Mouse (Mus musculus) MEL (cell line): Measurements from ENCODE around the gene Tekt1.

Source experiments
- NRF1 ChIP-seq: IDR thresholded peaks from 2 replicates; pipeline ENCODE4 v1.6.1; 2014; ENCODE audit warnings: low read depth, mild to moderate bottlenecking, inconsistent platforms, low read length, improper control_type of control experiment, moderate library complexity; ENCODE audit not compliant: poor library complexity, insufficient read depth, severe bottlenecking
- ZMIZ1 ChIP-seq: IDR thresholded peaks from 2 replicates; pipeline ENCODE4 v1.6.1; 2012; ENCODE audit warnings: low read depth, mild to moderate bottlenecking, inconsistent platforms, low read length, improper control_type of control experiment, moderate library complexity

- no peak for TF ChIP-seq NRF1
- TF ChIP-seq ZMIZ1: no peak
Measured at GRCm38 (mm10) chr11:72324431-72324830, 37.8 kb downstream of the Tekt1 start.
